Mouse (Mus musculus): ENCODE results near the gene Cd300lf.

- TF ChIP-seq CTCF (IDR thresholded peaks at IDR 0.05; ENCODE audit: borderline replicate concordance, insufficient read depth, low read depth, low read length): no peak
- TF ChIP-seq POLR2A (IDR thresholded peaks at IDR 0.05; ENCODE audit: borderline replicate concordance, insufficient read depth, low read length): no peak
Observed at GRCm38 (mm10) chr11:115108176-115108575, 25.6 kb downstream of the Cd300lf start.

All from cerebellum, adult 2 months (tissue).